Mouse (Mus musculus): ENCODE data around the gene Fam169b. TPM values are rescaled to one million over a fixed set of nuclear protein-coding genes. Genes with fewer than 3 reads are reported as not detected.

The Fam169b gene
- total and polyA plus RNA-seq, 2 experiments from 2014 or later: 0.12 to 0.14 TPM

GRCm38 (mm10) chr7:68305781-68306575 lies 32.3 kb downstream of the Fam169b start:
- no peak for ATAC-seq
- Histone ChIP-seq H3K9me3 (ENCODE audit: low read length) (no peaks in the 10 kb centered on the region), H3K9ac (no peak overlapping the region), H3K27ac (ENCODE audit: low read depth, low read length) (no peak overlapping the region), H3K4me3 (ENCODE audit: low read depth, low read length) (no peak overlapping the region), H3K4me1 (ENCODE audit: insufficient read depth) (no peaks in the 10 kb centered on the region), H3K36me3 (ENCODE audit: insufficient read depth) (no peaks in the 10 kb centered on the region), H3K4me2 (ENCODE audit: low read depth) (no peak overlapping the region), H3K27me3 (ENCODE audit: insufficient read depth, low read length) (no peaks in the 10 kb centered on the region)
- no peak for DNase-seq
- 54% methylated on average over 11 of the region's 11 CpGs for WGBS
- no peak for TF ChIP-seq CTCF (IDR thresholded peaks at IDR 0.05; ENCODE audit: low read depth)

GRCm38 (mm10) chr7:68306756-68307155 lies 33.1 kb downstream of the Fam169b start:
- 96% methylated on average over 8 of the region's 8 CpGs for WGBS
- TF ChIP-seq CTCF (IDR thresholded peaks at IDR 0.05; ENCODE audit: low read depth): no peak
- no peak overlapping the region for H3K9ac ChIP-seq
- no peak for DNase-seq
- no peak overlapping the region for H3K27ac ChIP-seq (ENCODE audit: low read depth, low read length)
- no peak overlapping the region for H3K4me3 ChIP-seq (ENCODE audit: low read depth, low read length)
- H3K27me3 ChIP-seq (ENCODE audit: insufficient read depth, low read length): no peaks in the 10 kb centered on the region
- no peak overlapping the region for H3K4me2 ChIP-seq (ENCODE audit: low read depth)
- H3K4me1 ChIP-seq (ENCODE audit: insufficient read depth): no peaks in the 10 kb centered on the region
- no peak for ATAC-seq
- no peaks in the 10 kb centered on the region for H3K9me3 ChIP-seq (ENCODE audit: low read length)
- H3K36me3 ChIP-seq (ENCODE audit: insufficient read depth): no peaks in the 10 kb centered on the region

GRCm38 (mm10) chr7:68311469-68311868 lies 37.8 kb downstream of the Fam169b start:
- no peak for TF ChIP-seq CTCF (IDR thresholded peaks at IDR 0.05; ENCODE audit: low read depth)
- ATAC-seq (no peak), DNase-seq (no peak)
- WGBS: 84% methylated on average over 6 of the region's 6 CpGs
- H3K9me3 ChIP-seq (ENCODE audit: low read length): no peaks in the 10 kb centered on the region
- no peak overlapping the region for H3K4me3 ChIP-seq (ENCODE audit: low read depth, low read length)
- no peak overlapping the region for H3K9ac ChIP-seq
- H3K4me2 ChIP-seq (ENCODE audit: low read depth): no peak overlapping the region
- H3K27ac ChIP-seq (ENCODE audit: low read depth, low read length): no peak overlapping the region
- no peaks in the 10 kb centered on the region for H3K27me3 ChIP-seq (ENCODE audit: insufficient read depth, low read length)
- H3K36me3 ChIP-seq (ENCODE audit: insufficient read depth): no peaks in the 10 kb centered on the region
- H3K4me1 ChIP-seq (ENCODE audit: insufficient read depth): no peaks in the 10 kb centered on the region

- no peaks in the 10 kb centered on the region for H3K4me1 ChIP-seq (ENCODE audit: insufficient read depth)
- no peak overlapping the region for H3K9ac ChIP-seq
- ATAC-seq (no peak), DNase-seq (no peak)
- H3K27ac ChIP-seq (ENCODE audit: low read depth, low read length): no peak overlapping the region
- H3K36me3 ChIP-seq (ENCODE audit: insufficient read depth): no peaks in the 10 kb centered on the region
- WGBS: 83% methylated on average over 5 of the region's 5 CpGs
- H3K4me2 ChIP-seq (ENCODE audit: low read depth): no peak overlapping the region
- TF ChIP-seq CTCF (IDR thresholded peaks at IDR 0.05; ENCODE audit: low read depth): no peak
- no peak overlapping the region for H3K4me3 ChIP-seq (ENCODE audit: low read depth, low read length)
- H3K27me3 ChIP-seq (ENCODE audit: insufficient read depth, low read length): no peaks in the 10 kb centered on the region
- no peaks in the 10 kb centered on the region for H3K9me3 ChIP-seq (ENCODE audit: low read length)
Measured at GRCm38 (mm10) chr7:68312395-68312794, 38.8 kb downstream of the Fam169b start.

- Histone ChIP-seq H3K27me3 (ENCODE audit: insufficient read depth, low read length) (no peaks in the 10 kb centered on the region), H3K4me1 (ENCODE audit: insufficient read depth) (no peaks in the 10 kb centered on the region), H3K4me3 (ENCODE audit: low read depth, low read length) (no peak overlapping the region), H3K9ac (no peak overlapping the region), H3K27ac (ENCODE audit: low read depth, low read length) (no peak overlapping the region), H3K9me3 (ENCODE audit: low read length) (no peaks in the 10 kb centered on the region), H3K4me2 (ENCODE audit: low read depth) (no peak overlapping the region), H3K36me3 (ENCODE audit: insufficient read depth) (no peaks in the 10 kb centered on the region)
- TF ChIP-seq CTCF (IDR thresholded peaks at IDR 0.05; ENCODE audit: low read depth): no peak
- DNase-seq (no peak), ATAC-seq (no peak)
- WGBS: 83% methylated on average over 14 of the region's 14 CpGs
Measured at GRCm38 (mm10) chr7:68313038-68313782, 39.6 kb downstream of the Fam169b start.

- Histone ChIP-seq H3K4me2 (ENCODE audit: low read depth) (no peak overlapping the region), H3K9me3 (ENCODE audit: low read length) (no peaks in the 10 kb centered on the region), H3K27me3 (ENCODE audit: insufficient read depth, low read length) (no peaks in the 10 kb centered on the region), H3K9ac (no peak overlapping the region), H3K4me1 (ENCODE audit: insufficient read depth) (no peaks in the 10 kb centered on the region; the same call in 1 of the 2 replicates), H3K4me3 (ENCODE audit: low read depth, low read length) (no peak overlapping the region), H3K36me3 (ENCODE audit: insufficient read depth) (no peaks in the 10 kb centered on the region), H3K27ac (ENCODE audit: low read depth, low read length) (no peak overlapping the region)
- 85% methylated on average over 1 of the region's 1 CpGs for WGBS
- no peak for DNase-seq
- no peak for TF ChIP-seq CTCF (IDR thresholded peaks at IDR 0.05; ENCODE audit: low read depth)
- ATAC-seq: no peak
Measured at GRCm38 (mm10) chr7:68314286-68314685, 40.6 kb downstream of the Fam169b start.

- DNase-seq: no peak
- Histone ChIP-seq H3K4me1 (ENCODE audit: insufficient read depth) (no peaks in the 10 kb centered on the region; the same call in 1 of the 2 replicates), H3K36me3 (ENCODE audit: insufficient read depth) (no peaks in the 10 kb centered on the region), H3K9ac (no peak overlapping the region), H3K27me3 (ENCODE audit: insufficient read depth, low read length) (no peaks in the 10 kb centered on the region), H3K4me2 (ENCODE audit: low read depth) (no peak overlapping the region), H3K4me3 (ENCODE audit: low read depth, low read length) (no peak overlapping the region), H3K9me3 (ENCODE audit: low read length) (no peaks in the 10 kb centered on the region), H3K27ac (ENCODE audit: low read depth, low read length) (no peak overlapping the region)
- 76% methylated on average over 4 of the region's 4 CpGs for WGBS
- no peak for ATAC-seq
- no peak for TF ChIP-seq CTCF (IDR thresholded peaks at IDR 0.05; ENCODE audit: low read depth)
Measured at GRCm38 (mm10) chr7:68315068-68315467, 41.4 kb downstream of the Fam169b start.
